Mouse (Mus musculus): ENCODE measurements at regions not wholly inside any gene's neighbourhood (a gene's known extent, or its start where the extent isn't known, plus 50 kb on each side); places are given as distances from the start of the nearest gene placed in this dataset.

DNA sequence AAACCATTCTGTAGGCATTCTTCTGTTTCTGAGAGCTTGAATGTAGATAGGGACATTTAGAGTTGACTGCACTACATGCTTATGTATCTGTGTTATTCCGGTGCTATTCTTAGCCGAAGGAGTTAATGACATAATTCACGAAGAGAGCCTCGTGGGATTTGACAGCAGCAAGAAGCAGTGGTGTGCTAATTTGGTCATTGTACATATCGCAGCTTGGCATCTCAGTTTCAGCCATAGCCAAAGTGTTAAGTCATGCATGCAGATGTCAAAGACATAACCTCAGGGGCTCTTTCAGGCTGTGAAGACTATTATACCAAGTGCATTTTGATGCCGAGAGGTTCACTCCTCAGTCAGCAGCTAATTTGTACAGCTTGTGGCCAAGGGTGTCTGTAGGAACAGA lies 125.1 kb upstream of the Itga1 start:
- H3K36me3 ChIP-seq (ENCODE audit: control insufficient read depth, insufficient read depth, low read length), result no peaks in the 10 kb centered on the region
- H3K4me3 ChIP-seq (ENCODE audit: low read length), result no peak overlapping the region
- no peak overlapping the region for H3K4me2 ChIP-seq (ENCODE audit: low read depth, low read length)
- H3K27ac ChIP-seq (ENCODE audit: low read length), result no peak overlapping the region
- H3K4me1 ChIP-seq (ENCODE audit: control insufficient read depth, insufficient read depth, low read length), result no peaks in the 10 kb centered on the region
- H3K9me3 ChIP-seq (ENCODE audit: control insufficient read depth, low read length), result no peaks in the 10 kb centered on the region
- 76% methylated on average over 6 of the region's 6 CpGs for WGBS
- H3K9ac ChIP-seq (ENCODE audit: low read depth, low read length), result no peak overlapping the region
- H3K27me3 ChIP-seq (replicated peaks; ENCODE audit: control insufficient read depth, insufficient read depth, low read length), result no peaks in the 10 kb centered on the region
- ATAC-seq, result no peak

DNA sequence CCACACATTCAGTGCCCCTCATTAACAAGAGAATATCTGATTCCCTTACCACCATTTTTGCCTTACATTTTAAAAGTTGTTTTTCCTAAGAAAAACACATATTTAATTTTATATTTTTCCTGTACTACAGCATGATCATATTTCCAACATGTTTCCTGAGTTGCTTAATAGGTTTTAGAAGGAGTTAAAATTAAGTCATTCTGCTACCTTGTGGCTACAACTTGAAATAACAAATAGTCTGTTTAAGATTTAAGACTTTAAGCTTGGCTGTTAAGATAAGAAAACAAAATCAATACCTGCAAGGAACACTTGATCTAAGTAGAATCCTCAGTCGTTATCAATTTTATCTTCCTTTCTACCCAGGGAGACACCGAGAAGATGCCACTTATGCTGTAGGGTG lies 117.9 kb upstream of the Itga1 start:
- H3K27ac ChIP-seq (ENCODE audit: low read length), result no peak overlapping the region
- H3K4me2 ChIP-seq (ENCODE audit: low read depth, low read length), result no peak overlapping the region
- no peak for ATAC-seq
- H3K27me3 ChIP-seq (replicated peaks; ENCODE audit: control insufficient read depth, insufficient read depth, low read length), result no peaks in the 10 kb centered on the region
- H3K4me1 ChIP-seq (ENCODE audit: control insufficient read depth, insufficient read depth, low read length), result no peaks in the 10 kb centered on the region
- 46% methylated on average over 2 of the region's 2 CpGs for WGBS
- no peak overlapping the region for H3K4me3 ChIP-seq (ENCODE audit: low read length)
- no peak overlapping the region for H3K9ac ChIP-seq (ENCODE audit: low read depth, low read length)
- no peaks in the 10 kb centered on the region for H3K36me3 ChIP-seq (ENCODE audit: control insufficient read depth, insufficient read depth, low read length)
- H3K9me3 ChIP-seq (ENCODE audit: control insufficient read depth, low read length), result no peaks in the 10 kb centered on the region

DNA sequence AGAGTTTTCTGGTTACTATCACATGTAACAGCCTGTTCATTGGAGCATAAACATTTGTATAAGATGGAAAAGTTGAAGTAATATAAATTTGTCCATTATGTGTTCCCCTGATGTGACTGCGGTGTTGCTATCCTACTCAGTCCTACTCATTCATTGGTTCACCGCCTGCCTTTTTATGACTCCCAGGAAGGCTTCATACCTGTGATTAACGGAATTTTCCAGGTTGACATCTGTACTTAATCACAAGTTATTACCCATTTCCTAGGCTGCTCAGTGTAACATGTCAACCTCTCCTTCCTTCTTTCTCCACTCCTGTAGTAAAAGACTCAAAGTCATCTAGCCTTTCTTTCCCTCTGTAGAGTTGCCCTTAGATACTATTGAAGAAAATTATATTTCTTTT lies 109.5 kb upstream of the Itga1 start:
- WGBS, result 65% methylated on average over 3 of the region's 3 CpGs
- H3K9ac ChIP-seq (ENCODE audit: low read depth, low read length), result no peak overlapping the region
- no peak overlapping the region for H3K4me2 ChIP-seq (ENCODE audit: low read depth, low read length)
- no peaks in the 10 kb centered on the region for H3K4me1 ChIP-seq (ENCODE audit: control insufficient read depth, insufficient read depth, low read length)
- H3K27ac ChIP-seq (ENCODE audit: low read length), result no peak overlapping the region
- H3K4me3 ChIP-seq (ENCODE audit: low read length), result no peak overlapping the region
- no peaks in the 10 kb centered on the region for H3K27me3 ChIP-seq (replicated peaks; ENCODE audit: control insufficient read depth, insufficient read depth, low read length)
- H3K9me3 ChIP-seq (ENCODE audit: control insufficient read depth, low read length), result no peaks in the 10 kb centered on the region
- no peaks in the 10 kb centered on the region for H3K36me3 ChIP-seq (ENCODE audit: control insufficient read depth, insufficient read depth, low read length)
- no peak for ATAC-seq

DNA sequence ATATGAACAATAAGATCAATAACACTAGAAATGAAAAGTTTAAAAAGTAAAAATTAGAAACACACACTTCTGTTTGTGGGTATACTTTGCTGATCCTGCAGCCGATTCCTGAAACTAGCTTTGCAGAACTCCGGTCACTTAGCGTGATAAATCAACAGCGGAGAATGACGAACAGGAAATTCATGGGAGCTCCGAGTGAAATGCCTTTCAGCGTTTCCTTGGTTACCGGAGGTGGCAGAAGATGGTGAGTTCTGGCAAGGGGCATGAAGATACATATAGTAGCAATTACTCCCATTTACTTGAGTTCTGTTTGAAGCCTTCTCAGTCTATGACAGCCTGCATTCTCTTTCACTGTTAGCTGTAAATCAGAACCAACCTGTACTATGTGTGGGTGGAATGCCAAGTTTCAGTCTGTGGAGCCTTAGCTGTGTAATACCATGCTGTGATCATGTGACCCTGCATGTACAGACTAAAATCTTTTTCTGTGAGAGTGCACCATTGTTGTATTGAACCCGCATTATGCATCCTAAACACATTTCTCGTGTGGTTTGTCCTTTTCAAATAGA lies 109.0 kb upstream of the Itga1 start:
- Histone ChIP-seq H3K27ac (ENCODE audit: low read length) (no peak overlapping the region), H3K4me2 (ENCODE audit: low read depth, low read length) (no peak overlapping the region), H3K4me3 (ENCODE audit: low read length) (no peak overlapping the region), H3K9ac (ENCODE audit: low read depth, low read length) (no peak overlapping the region), H3K36me3 (ENCODE audit: control insufficient read depth, insufficient read depth, low read length) (no peaks in the 10 kb centered on the region), H3K9me3 (ENCODE audit: control insufficient read depth, low read length) (no peaks in the 10 kb centered on the region), H3K27me3 (replicated peaks; ENCODE audit: control insufficient read depth, insufficient read depth, low read length) (no peaks in the 10 kb centered on the region), H3K4me1 (ENCODE audit: control insufficient read depth, insufficient read depth, low read length) (no peaks in the 10 kb centered on the region)
- 69% methylated on average over 10 of the region's 10 CpGs for WGBS
- no peak for ATAC-seq

DNA sequence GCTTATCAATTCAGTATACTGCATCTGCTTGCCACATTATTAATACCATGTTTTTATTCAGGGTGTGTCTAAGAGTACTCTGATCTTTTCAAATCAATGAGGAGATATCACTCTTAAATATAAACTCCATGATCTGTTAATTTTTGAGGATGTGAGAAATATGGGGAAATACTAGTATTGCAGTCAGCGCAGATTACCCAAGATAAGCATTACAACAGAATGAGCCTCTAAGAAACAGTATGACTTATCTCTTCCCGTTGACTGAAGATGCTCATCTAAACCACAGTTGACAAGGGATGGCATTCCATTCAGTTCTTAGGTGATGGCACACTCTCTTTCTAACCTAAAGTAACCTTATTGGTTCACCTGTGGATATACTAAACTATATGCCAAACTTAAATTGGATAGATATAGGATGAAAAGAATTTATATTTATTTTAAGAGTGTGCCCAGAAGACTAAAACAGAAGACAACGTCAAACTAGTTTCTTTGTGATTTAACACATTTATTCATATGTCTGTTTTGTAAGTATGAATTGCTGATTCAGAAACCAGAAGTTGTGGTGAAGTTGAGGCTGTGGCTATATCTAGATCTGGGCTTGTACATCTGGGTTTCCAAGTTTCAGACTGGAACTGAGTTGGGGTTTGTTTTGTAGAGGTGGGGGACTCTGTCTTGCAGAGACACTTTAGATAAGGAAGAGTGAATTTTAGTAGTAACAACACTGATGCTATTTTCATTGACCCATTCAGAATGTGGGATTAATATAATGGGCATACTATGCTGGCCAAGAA lies 107.8 kb upstream of the Itga1 start:
- Histone ChIP-seq H3K9me3 (ENCODE audit: control insufficient read depth, low read length) (no peaks in the 10 kb centered on the region), H3K27ac (ENCODE audit: low read length) (no peak overlapping the region), H3K9ac (ENCODE audit: low read depth, low read length) (no peak overlapping the region), H3K4me2 (ENCODE audit: low read depth, low read length) (no peak overlapping the region), H3K4me1 (ENCODE audit: control insufficient read depth, insufficient read depth, low read length) (no peaks in the 10 kb centered on the region), H3K27me3 (replicated peaks; ENCODE audit: control insufficient read depth, insufficient read depth, low read length) (no peaks in the 10 kb centered on the region), H3K4me3 (ENCODE audit: low read length) (no peak overlapping the region), H3K36me3 (ENCODE audit: control insufficient read depth, insufficient read depth, low read length) (no peaks in the 10 kb centered on the region)
- ATAC-seq, result no peak
- 90% methylated on average over 3 of the region's 3 CpGs for WGBS

DNA sequence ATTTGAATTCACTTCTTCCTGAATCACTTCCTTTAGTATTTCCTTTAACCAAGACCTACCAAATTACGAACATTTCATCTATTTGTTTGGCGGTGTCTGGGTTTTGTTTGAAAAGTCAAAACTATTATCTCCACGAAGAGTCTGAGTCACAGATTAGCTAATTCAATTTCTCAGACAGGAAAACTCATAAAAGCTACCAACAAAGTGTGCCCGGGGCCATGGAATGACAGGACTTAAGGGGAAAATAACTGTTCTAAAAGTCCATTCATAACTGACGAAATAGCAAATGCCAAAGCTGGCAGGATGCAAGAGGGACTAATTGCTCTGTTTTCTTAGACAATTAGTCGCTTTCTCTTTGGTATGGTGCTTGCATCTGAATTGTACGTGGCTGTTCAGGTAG lies 105.0 kb upstream of the Itga1 start:
- WGBS, result 77% methylated on average over 7 of the region's 7 CpGs

DNA sequence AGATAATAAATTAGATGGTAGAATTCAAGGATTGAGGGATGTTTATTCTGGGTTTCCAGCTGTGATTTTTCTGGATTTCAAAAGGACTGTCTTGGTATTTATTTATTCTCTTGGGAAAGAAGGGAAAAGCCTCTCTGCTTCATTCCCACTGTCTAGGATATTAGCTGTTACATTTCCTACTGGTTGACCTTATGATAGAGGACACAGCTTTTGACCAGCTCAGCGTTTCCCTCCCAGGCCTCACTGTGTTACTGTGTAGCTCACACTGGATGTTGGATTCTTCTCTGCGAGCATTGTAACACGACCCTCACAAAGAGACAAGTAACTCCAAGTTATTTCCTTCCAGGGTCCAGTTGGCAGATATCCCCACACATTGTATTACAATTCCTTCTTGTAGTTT lies 97.4 kb upstream of the Itga1 start:
- no peaks in the 10 kb centered on the region for H3K9me3 ChIP-seq (ENCODE audit: control insufficient read depth, low read length)
- H3K27me3 ChIP-seq (replicated peaks; ENCODE audit: control insufficient read depth, insufficient read depth, low read length), result no peaks in the 10 kb centered on the region
- 40% methylated on average over 3 of the region's 3 CpGs for WGBS
- H3K4me2 ChIP-seq (ENCODE audit: low read depth, low read length), result no peak overlapping the region
- peak; percentile 65 for ATAC-seq
- no peaks in the 10 kb centered on the region for H3K4me1 ChIP-seq (ENCODE audit: control insufficient read depth, insufficient read depth, low read length)
- no peak overlapping the region for H3K4me3 ChIP-seq (ENCODE audit: low read length)
- H3K9ac ChIP-seq (ENCODE audit: low read depth, low read length), result no peak overlapping the region
- no peaks in the 10 kb centered on the region for H3K36me3 ChIP-seq (ENCODE audit: control insufficient read depth, insufficient read depth, low read length)
- no peak overlapping the region for H3K27ac ChIP-seq (ENCODE audit: low read length)

More for the DNA sequence above, 105.0 kb upstream of the Itga1 start:
- Histone ChIP-seq H3K36me3 (ENCODE audit: control insufficient read depth, insufficient read depth, low read length) (no peaks in the 10 kb centered on the region), H3K4me3 (ENCODE audit: low read length) (no peak overlapping the region), H3K27ac (ENCODE audit: low read length) (no peak overlapping the region), H3K9me3 (ENCODE audit: control insufficient read depth, low read length) (no peaks in the 10 kb centered on the region), H3K9ac (ENCODE audit: low read depth, low read length) (no peak overlapping the region), H3K4me2 (ENCODE audit: low read depth, low read length) (no peak overlapping the region), H3K27me3 (replicated peaks; ENCODE audit: control insufficient read depth, insufficient read depth, low read length) (no peaks in the 10 kb centered on the region), H3K4me1 (ENCODE audit: control insufficient read depth, insufficient read depth, low read length) (no peaks in the 10 kb centered on the region)
- ATAC-seq, result no peak

DNA sequence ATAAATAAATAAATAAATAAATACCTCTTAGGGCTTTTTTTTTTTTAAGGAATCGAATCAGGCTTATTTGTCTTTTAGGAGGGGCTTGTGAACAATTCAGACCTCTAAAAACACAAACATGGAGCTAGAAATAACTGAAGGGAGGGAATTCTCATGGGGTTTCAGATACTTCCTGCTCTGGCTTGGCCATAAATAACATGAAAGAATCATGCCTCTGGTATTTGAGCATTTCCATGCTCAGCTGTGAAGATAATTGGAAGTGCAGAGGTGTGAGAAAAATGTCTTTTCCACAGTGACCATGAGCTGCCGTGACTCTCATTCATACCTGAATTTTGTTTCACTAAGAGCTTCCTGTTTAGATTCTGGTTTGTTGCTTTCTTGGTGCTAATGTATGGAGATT lies 86.3 kb upstream of the Itga1 start:
- Histone ChIP-seq H3K27ac (ENCODE audit: low read length) (no peak overlapping the region), H3K36me3 (ENCODE audit: control insufficient read depth, insufficient read depth, low read length) (no peaks in the 10 kb centered on the region), H3K9ac (ENCODE audit: low read depth, low read length) (no peak overlapping the region), H3K9me3 (ENCODE audit: control insufficient read depth, low read length) (no peaks in the 10 kb centered on the region), H3K27me3 (replicated peaks; ENCODE audit: control insufficient read depth, insufficient read depth, low read length) (no peaks in the 10 kb centered on the region), H3K4me1 (ENCODE audit: control insufficient read depth, insufficient read depth, low read length) (no peaks in the 10 kb centered on the region), H3K4me2 (ENCODE audit: low read depth, low read length) (no peak overlapping the region), H3K4me3 (ENCODE audit: low read length) (no peak overlapping the region)
- 59% methylated on average over 2 of the region's 2 CpGs for WGBS
- ATAC-seq, result no peak

DNA sequence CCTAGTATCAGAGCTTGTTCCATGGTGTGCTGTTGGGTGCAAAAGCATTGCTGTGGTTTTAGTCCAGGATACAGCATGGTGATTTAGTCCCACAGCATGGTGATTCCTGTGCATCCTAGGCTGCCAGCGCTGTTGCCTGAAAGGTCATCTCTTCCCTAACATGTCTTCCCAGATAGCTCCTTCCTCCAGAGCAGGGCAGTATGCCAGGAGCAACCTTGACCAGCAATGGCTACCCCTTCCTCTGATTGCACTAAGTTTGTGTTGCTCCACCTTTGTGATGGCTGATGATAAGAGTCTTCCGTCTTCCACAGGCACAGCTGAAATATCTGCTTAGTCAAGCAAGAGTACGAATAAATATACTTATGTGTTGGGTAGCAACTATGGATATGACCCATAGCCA lies 85.6 kb upstream of the Itga1 start:
- Histone ChIP-seq H3K9me3 (ENCODE audit: control insufficient read depth, low read length) (no peaks in the 10 kb centered on the region), H3K4me2 (ENCODE audit: low read depth, low read length) (no peak overlapping the region), H3K4me3 (ENCODE audit: low read length) (no peak overlapping the region), H3K9ac (ENCODE audit: low read depth, low read length) (no peak overlapping the region), H3K27me3 (replicated peaks; ENCODE audit: control insufficient read depth, insufficient read depth, low read length) (no peaks in the 10 kb centered on the region), H3K4me1 (ENCODE audit: control insufficient read depth, insufficient read depth, low read length) (no peaks in the 10 kb centered on the region), H3K36me3 (ENCODE audit: control insufficient read depth, insufficient read depth, low read length) (no peaks in the 10 kb centered on the region), H3K27ac (ENCODE audit: low read length) (no peak overlapping the region)
- WGBS, result 81% methylated on average over 3 of the region's 3 CpGs
- no peak for ATAC-seq

All from intestine, embryonic 16.5 days (tissue).